Mouse (Mus musculus): Measurements from ENCODE around the gene Phc2. TPM values are rescaled to one million over a fixed set of nuclear protein-coding genes. Genes with fewer than 3 reads are reported as not detected.

Phc2 gene
- polyA plus RNA-seq, 1 experiment from 2014 or later: 54.5 TPM

DNA sequence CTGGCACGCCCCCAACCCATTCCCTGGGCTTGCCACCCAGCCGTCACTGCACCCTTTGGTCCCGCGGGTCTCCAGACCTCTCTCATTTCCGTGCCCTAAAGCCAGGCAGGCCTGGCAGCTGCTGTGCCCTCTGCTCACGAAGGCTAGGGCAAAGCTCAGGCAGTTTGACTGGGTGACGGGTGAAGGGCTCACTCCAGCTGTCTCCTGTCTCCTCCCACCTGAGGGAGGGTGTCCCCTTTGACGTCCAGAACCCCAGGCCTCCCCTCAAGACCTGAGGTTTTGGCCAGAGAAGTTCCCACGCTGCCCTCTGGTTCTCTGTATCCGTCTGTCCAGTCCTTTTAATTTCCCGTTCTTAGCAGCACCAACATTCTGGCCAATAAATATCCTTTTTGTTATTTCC, 119.3 kb downstream of the Phc2 start:
- Histone ChIP-seq H3K36me3 (peaks cover 62% of the 10 kb centered on the region), H3K27me3 (replicated peaks) (no peaks in the 10 kb centered on the region)
- ATAC-seq (ENCODE audit: low FRiP score): no peak

DNA sequence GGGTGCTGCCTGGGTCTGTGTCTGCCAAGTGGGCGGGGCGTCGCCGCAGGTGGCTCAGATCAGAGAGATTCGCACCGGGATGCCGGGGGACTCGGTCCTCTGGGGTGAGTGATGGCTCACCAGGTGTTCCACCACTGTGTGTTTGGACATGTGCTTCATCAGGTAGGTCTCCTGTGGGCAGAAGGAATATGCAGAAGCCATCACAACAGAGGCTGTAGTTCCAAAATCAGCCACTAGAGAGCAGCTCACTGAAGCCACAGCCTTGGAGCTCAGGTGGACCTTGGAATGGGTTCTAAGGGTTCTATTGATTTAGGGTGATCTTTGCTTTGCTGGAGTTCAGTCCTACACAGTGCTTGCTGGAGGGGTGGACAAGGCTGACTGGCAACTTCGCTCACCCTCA, 120.0 kb downstream of the Phc2 start:
- 93% methylated on average over 9 of the region's 9 CpGs for WGBS
- ATAC-seq (ENCODE audit: low FRiP score): no peak
- H3K27me3 ChIP-seq (replicated peaks): no peaks in the 10 kb centered on the region
- peaks cover 68% of the 10 kb centered on the region for H3K36me3 ChIP-seq
- H3K4me2 ChIP-seq: no peak overlapping the region
- H3K9ac ChIP-seq (replicated peaks): no peak overlapping the region
- no peaks in the 10 kb centered on the region for H3K9me3 ChIP-seq (replicated peaks)
- no peak overlapping the region for H3K4me3 ChIP-seq (replicated peaks)
- peaks cover 4% of the 10 kb centered on the region; the same call in 1 of the 2 replicates for H3K4me1 ChIP-seq
- no peak overlapping the region for H3K27ac ChIP-seq (replicated peaks)

More for the DNA sequence above, 119.3 kb downstream of the Phc2 start:
- Histone ChIP-seq H3K4me1 (peaks cover 4% of the 10 kb centered on the region; the same call in 1 of the 2 replicates), H3K4me2 (no peak overlapping the region), H3K4me3 (replicated peaks) (no peak overlapping the region), H3K9ac (replicated peaks) (no peak overlapping the region), H3K27ac (replicated peaks) (no peak overlapping the region), H3K9me3 (replicated peaks) (no peaks in the 10 kb centered on the region)
- WGBS: 89% methylated on average over 11 of the region's 11 CpGs

DNA sequence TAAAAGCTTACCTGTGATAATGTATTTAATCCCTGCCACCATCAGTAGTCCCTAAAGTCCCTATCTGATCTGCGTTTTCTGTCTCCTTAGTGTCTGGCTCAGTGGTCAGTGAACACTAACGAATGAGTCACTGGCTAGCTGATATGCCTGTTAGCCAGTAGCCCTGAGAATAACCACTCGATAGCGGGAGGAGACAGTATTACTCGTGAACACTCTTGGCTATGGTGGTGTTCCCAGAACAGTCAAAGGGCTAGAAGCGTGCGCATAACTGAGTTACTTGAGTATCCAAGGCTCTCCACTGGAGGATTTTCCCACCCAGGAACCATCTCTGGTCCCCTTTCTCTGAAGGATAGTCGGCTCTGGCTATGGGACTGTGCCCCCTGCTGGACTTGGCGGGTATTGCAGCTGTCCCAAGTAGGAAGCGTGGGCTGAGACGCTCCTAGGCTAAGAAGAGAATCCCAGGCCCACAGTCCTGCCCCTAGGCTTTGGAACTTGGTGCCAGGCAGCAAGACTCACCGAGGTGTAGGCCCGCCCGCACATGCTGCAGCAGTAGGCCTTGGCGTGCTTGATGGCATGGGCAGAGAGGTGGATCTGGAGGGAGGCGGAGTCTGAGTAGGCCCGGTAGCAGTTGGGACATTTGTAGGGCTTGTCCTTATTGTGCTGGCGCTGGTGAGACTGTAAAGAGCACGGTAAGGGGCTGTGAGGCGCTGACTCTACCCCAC, 122.2 kb downstream of the Phc2 start:
- 44% methylated on average over 20 of the region's 20 CpGs for WGBS
- H3K36me3 ChIP-seq: peaks cover 84% of the 10 kb centered on the region
- no peak overlapping the region for H3K4me3 ChIP-seq (replicated peaks)
- H3K4me2 ChIP-seq: no peak overlapping the region
- H3K9me3 ChIP-seq (replicated peaks): no peaks in the 10 kb centered on the region
- no peak overlapping the region for H3K27ac ChIP-seq (replicated peaks)
- no peaks in the 10 kb centered on the region for H3K4me1 ChIP-seq
- H3K27me3 ChIP-seq (replicated peaks): no peaks in the 10 kb centered on the region
- no peak overlapping the region for H3K9ac ChIP-seq (replicated peaks)
- peak; percentile 66; the same call in 1 of the 2 replicates for ATAC-seq (ENCODE audit: low FRiP score)

DNA sequence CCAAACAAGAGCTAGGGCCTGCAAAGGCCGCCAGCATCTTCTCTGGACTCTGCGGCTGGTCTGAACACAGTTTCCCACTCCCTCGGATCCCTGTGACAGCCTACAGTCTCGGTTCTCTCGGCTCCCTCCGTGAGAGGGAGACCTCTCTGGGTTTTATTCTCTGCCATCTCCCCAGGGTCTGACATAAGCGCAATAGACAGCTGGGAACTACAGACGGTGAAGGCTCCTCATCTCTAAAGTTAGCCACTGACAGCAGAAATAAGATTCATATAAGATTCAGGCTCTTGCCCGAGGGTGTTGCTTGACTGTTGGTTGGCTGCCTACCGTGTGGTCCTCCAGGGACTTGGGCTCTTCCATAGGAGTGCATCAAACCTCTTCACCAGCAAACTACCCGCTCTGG, 123.1 kb downstream of the Phc2 start:
- H3K4me3 ChIP-seq (replicated peaks): no peak overlapping the region
- H3K9ac ChIP-seq (replicated peaks): no peak overlapping the region
- no peak overlapping the region for H3K27ac ChIP-seq (replicated peaks)
- H3K4me1 ChIP-seq: 0 out of 2 replicates have a peak, but pooled peaks cover 3% of the 10 kb centered on the region
- peaks cover 89% of the 10 kb centered on the region for H3K36me3 ChIP-seq
- H3K27me3 ChIP-seq (replicated peaks): no peaks in the 10 kb centered on the region
- no peak for ATAC-seq (ENCODE audit: low FRiP score)
- no peak overlapping the region for H3K4me2 ChIP-seq
- no peaks in the 10 kb centered on the region for H3K9me3 ChIP-seq (replicated peaks)
- WGBS: 77% methylated on average over 11 of the region's 11 CpGs

DNA sequence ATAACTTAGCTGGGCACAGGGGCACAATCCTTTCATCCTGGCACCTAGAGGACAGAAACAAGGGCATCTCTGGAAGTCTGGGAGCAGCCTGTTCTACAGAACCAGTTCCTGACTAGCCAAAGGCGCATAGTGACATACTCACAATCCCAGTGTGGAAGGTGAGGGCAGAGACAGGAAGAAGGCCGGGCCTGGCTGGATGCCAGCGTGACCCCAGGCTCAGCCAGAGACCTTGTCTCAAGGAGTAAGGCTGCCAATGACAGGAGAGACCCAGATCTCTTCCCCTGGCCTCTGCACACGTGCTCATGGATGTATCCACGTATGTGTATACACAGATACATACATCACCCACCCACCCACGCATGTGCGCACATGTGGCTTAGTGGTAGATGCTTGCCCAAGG, 127.5 kb downstream of the Phc2 start:
- Histone ChIP-seq H3K4me1 (0 out of 2 replicates have a peak, but pooled peaks cover 3% of the 10 kb centered on the region), H3K9ac (replicated peaks) (no peak overlapping the region), H3K36me3 (peaks cover 88% of the 10 kb centered on the region), H3K9me3 (replicated peaks) (no peaks in the 10 kb centered on the region), H3K27me3 (replicated peaks) (no peaks in the 10 kb centered on the region), H3K4me3 (replicated peaks) (no peak overlapping the region), H3K27ac (replicated peaks) (no peak overlapping the region), H3K4me2 (no peak overlapping the region)
- ATAC-seq (ENCODE audit: low FRiP score): no peak
- 91% methylated on average over 7 of the region's 7 CpGs for WGBS

DNA sequence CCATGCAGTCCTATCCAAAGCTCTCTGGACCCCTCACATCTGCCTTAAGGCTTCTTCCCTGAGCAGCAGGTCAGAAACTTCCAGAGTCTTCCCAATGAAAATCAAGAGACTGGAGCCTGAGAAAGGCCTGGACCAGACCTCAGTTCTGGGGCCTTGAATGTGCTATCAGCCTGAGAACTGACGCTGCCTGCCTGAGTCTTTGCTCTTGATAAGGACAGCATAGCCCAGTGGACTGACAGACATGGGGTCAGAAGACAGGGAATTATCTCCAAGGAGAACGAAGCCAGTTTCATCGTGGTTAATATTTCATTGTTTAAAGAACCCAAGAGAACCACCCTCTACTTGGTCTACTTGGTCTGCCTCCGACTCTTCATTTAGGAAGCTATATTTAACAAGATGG, 128.1 kb downstream of the Phc2 start:
- 84% methylated on average over 4 of the region's 4 CpGs for WGBS
- ATAC-seq (ENCODE audit: low FRiP score): no peak
- H3K36me3 ChIP-seq: peaks cover 85% of the 10 kb centered on the region

DNA sequence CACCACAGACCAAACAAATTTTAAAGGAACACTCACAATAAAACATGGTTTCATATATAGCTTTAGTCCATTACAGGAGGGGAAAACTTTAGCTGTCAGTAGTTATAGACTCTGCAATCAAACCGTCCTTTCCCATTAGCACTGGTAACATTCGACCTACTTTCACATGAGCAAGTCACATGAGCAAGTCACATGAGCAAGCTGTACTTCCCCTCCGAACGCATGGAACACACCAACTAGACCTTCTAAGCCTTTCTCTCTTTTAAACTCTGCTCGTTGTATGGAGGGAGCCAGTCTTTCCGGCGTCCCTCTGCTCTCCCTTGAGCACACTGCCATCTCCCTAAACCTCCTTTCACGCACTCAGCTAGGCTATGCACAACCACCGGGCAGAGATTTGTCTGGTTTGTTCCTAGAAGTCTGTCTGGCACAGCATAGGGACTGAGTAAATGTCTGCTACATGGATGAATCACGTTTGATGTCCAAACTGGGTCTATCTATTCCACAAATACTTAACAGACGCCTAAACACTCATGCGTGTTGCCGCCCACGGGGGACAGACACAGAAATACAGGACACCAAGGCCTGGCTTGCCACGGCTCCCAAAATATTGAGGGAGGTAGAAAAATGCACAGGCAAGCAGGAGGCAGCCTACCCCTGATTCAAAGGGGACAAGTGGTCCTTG, 130.6 kb downstream of the Phc2 start:
- H3K36me3 ChIP-seq: peaks cover 66% of the 10 kb centered on the region

More for the DNA sequence above, 128.1 kb downstream of the Phc2 start:
- 0 out of 2 replicates have a peak, but pooled peaks cover 3% of the 10 kb centered on the region for H3K4me1 ChIP-seq
- H3K27me3 ChIP-seq (replicated peaks): no peaks in the 10 kb centered on the region
- no peaks in the 10 kb centered on the region for H3K9me3 ChIP-seq (replicated peaks)
- H3K27ac ChIP-seq (replicated peaks): no peak overlapping the region
- H3K4me3 ChIP-seq (replicated peaks): no peak overlapping the region
- H3K4me2 ChIP-seq: no peak overlapping the region
- no peak overlapping the region for H3K9ac ChIP-seq (replicated peaks)

DNA sequence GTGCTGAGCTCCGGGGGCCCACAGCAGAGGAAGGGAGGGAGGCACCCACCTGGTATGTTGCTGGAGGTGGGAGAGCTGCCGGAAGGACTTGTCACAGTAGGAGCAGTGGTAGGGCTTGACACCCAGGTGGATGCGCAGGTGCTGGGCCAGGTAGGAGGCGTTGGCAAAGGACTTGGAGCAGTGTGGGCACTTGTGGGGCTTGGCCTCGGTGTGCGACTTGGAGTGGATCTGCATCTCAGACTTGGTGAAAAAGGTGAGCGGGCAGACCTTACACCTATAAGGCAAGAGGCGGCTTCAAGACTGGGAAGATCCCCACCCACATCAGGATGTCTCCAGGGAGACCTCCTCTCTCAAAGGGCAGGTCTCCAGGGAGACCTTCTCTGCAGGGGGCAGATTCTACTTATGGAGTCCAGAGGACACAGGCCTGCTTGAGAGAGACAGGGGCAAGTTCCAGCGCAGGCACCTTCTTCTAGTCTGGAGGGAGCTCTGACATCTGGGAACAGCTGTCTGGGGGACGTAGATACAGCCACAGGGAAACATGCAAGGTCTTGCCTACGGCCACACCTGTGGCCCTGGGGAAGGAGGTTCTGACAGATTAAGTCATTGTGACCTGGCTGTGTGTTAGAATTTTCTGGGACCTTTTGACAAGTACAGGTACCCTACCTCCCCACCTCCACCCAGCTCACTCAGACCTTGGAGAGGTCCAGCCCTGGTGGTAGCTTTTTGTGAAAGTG, 131.6 kb downstream of the Phc2 start:
- no peaks in the 10 kb centered on the region for H3K9me3 ChIP-seq (replicated peaks)
- peaks cover 3% of the 10 kb centered on the region; the same call in 1 of the 2 replicates for H3K4me1 ChIP-seq
- no peak for ATAC-seq (ENCODE audit: low FRiP score)
- no peak overlapping the region for H3K9ac ChIP-seq (replicated peaks)
- 94% methylated on average over 11 of the region's 11 CpGs for WGBS
- peaks cover 63% of the 10 kb centered on the region for H3K36me3 ChIP-seq
- no peak overlapping the region for H3K27ac ChIP-seq (replicated peaks)
- H3K4me2 ChIP-seq: no peak overlapping the region
- H3K27me3 ChIP-seq (replicated peaks): no peaks in the 10 kb centered on the region
- H3K4me3 ChIP-seq (replicated peaks): no peak overlapping the region

More for the DNA sequence above, 130.6 kb downstream of the Phc2 start:
- 96% methylated on average over 15 of the region's 15 CpGs for WGBS
- no peaks in the 10 kb centered on the region for H3K9me3 ChIP-seq (replicated peaks)
- no peak for ATAC-seq (ENCODE audit: low FRiP score)
- H3K4me1 ChIP-seq: 0 out of 2 replicates have a peak, but pooled peaks cover 3% of the 10 kb centered on the region
- no peak overlapping the region for H3K4me3 ChIP-seq (replicated peaks)
- H3K27ac ChIP-seq (replicated peaks): no peak overlapping the region
- no peak overlapping the region for H3K9ac ChIP-seq (replicated peaks)
- H3K27me3 ChIP-seq (replicated peaks): no peaks in the 10 kb centered on the region
- H3K4me2 ChIP-seq: no peak overlapping the region

DNA sequence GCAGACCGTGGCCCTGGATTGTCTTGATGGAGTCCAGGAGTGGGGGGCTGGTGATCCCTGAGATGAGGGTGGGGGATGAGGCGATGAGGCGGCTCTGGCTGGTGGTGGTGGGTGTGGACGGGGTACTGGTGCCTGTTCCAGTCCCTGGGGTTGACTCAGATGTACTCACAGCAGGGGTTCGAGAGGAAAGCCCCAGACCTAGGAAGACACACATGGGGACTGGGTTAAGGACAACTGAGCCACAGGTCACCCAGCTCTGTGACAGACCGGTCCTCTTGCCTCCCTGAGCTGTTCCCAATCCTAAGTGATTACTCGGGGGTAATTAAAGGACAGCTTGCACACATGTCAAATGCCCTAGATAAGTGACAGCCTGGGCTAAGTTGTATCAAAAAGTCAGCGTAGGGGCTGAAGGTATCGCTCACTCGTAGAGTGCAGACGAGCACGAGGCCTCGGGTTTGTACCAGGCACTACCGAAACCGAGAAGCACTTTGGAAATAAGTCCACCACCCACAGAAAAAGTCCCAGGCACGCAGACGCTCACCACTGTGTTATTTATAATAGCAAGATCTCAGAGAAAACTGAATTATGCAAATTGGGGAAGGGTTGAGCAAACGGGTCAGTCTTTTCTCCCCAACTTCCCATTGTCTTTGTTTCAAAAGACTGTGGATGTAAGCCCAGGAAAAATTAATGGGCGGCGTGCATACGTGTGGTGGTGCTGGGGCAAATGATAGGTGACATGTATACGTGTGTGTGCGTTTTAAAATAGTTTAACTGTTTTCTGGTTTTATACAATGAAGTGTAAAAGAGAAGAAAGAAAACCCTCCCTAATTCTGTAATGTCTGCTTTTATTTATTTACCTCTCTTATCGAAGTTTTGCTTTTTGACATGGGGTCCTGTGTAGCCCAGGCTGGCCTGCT, 132.8 kb downstream of the Phc2 start:
- Histone ChIP-seq H3K4me1 (no peaks in the 10 kb centered on the region; the same call in 1 of the 2 replicates), H3K4me2 (no peak overlapping the region), H3K36me3 (peaks cover 53% of the 10 kb centered on the region), H3K9me3 (replicated peaks) (no peaks in the 10 kb centered on the region), H3K27me3 (replicated peaks) (no peaks in the 10 kb centered on the region), H3K4me3 (replicated peaks) (no peak overlapping the region), H3K27ac (replicated peaks) (no peak overlapping the region), H3K9ac (replicated peaks) (no peak overlapping the region)
- ATAC-seq (ENCODE audit: low FRiP score): no peak
- WGBS: 86% methylated on average over 24 of the region's 24 CpGs

DNA sequence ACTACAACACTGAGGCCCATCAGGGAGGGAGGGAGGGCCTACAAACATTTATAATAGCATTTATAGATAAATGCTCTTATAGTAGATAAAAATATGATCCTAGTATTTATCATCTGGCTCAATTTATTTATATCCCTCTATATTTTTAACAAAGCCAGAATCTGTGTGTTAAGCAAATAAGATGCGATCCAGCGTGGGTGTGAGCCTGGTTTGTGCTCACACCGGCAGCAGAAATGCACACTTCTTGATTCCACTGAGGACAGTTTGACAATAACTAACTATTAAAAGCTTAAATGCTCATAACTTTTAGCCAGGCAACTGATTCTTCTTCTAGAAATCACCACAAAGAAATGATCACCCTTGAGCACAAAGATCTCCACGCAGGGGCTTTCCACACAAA, 133.6 kb downstream of the Phc2 start:
- 93% methylated on average over 4 of the region's 4 CpGs for WGBS
- H3K9ac ChIP-seq (replicated peaks): no peak overlapping the region
- H3K4me3 ChIP-seq (replicated peaks): no peak overlapping the region
- peaks cover 45% of the 10 kb centered on the region for H3K36me3 ChIP-seq
- ATAC-seq (ENCODE audit: low FRiP score): no peak
- H3K27me3 ChIP-seq (replicated peaks): no peaks in the 10 kb centered on the region
- H3K9me3 ChIP-seq (replicated peaks): no peaks in the 10 kb centered on the region
- no peak overlapping the region for H3K27ac ChIP-seq (replicated peaks)
- no peak overlapping the region for H3K4me2 ChIP-seq
- H3K4me1 ChIP-seq: no peaks in the 10 kb centered on the region; the same call in 1 of the 2 replicates

DNA sequence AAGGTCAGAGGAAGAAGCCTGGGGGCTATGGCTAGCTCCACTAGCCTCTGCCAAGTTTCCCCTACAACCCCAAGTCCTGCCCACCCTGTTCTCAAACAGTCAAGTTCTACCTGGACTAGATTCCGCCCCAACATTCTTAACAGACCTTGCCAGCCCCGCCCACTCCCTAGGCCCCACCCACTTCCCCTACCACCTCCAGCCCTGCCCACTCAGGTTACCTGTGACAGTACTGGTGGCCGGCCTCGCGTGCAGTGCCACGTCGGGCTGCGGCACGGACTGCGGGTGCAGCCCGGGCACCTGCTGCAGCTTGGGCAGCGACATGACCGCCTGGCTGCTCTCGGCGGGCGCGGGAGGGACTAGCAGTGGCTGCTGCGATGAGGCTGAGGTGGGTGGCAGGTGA, 135.1 kb downstream of the Phc2 start:
- H3K36me3 ChIP-seq: peaks cover 33% of the 10 kb centered on the region
- H3K27me3 ChIP-seq (replicated peaks): no peaks in the 10 kb centered on the region
- H3K4me1 ChIP-seq: peaks cover 2% of the 10 kb centered on the region; the same call in 1 of the 2 replicates
- no peak overlapping the region for H3K4me2 ChIP-seq
- WGBS: 46% methylated on average over 18 of the region's 18 CpGs
- H3K4me3 ChIP-seq (replicated peaks): no peak overlapping the region
- no peak for ATAC-seq (ENCODE audit: low FRiP score)
- H3K9me3 ChIP-seq (replicated peaks): no peaks in the 10 kb centered on the region
- no peak overlapping the region for H3K9ac ChIP-seq (replicated peaks)
- H3K27ac ChIP-seq (replicated peaks): no peak overlapping the region

All from neural tube, embryonic 15.5 days (tissue).